Mouse (Mus musculus): ENCODE results near the gene Bpifa6. TPM values are rescaled to one million over a fixed set of nuclear protein-coding genes. Genes with fewer than 3 reads are reported as not detected.

The Bpifa6 gene
- not detected in 2 replicates for polyA plus RNA-seq (2012; rRNA removed)

DNA sequence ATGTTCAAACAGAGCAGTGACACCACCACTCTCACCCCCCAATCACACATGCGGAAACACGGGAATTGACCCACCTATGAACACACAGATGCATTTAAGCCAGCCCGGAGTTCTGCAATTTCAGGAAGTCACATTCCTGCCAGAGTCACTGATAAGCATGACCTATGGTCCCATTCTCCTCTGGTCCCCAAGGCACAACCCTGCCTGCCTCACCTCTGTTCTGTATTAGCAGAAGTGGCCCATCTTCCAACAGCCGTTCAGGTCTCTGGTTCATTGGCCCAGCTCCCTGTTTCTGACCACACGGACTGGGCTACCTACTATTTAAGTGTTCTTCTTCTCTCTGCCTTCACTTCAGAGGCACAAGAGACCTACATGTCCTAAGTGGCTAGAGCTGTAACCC lies at the start of gene Bpifa6:
Bpifa6 (plus strand) TSS at position 364 of the 400 bp plus-strand sequence.

DNA sequence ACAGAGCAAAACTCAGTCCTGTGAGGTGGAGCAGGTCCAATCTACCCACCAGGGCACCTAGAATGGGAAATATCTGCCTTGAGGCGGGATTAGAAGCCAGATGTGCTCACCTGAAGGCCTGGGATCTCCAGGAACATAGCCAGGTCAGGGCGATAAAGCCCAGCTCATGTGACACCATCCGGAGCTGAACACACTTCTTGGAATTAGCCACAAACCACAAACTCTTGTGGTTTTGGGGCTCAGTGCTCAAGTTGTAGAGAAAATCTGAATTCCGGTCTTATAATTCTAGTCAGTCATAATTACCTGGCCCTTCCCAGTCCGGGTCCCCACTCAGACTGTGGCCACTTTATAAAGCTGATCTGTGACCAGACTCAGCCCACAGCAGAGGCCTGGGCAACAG lies 36.9 kb upstream of the Bpifa6 start, which contains the start of gene Bpifb4:
Bpifb4 (plus strand) TSS at position 370 of the 400 bp plus-strand sequence.

DNA sequence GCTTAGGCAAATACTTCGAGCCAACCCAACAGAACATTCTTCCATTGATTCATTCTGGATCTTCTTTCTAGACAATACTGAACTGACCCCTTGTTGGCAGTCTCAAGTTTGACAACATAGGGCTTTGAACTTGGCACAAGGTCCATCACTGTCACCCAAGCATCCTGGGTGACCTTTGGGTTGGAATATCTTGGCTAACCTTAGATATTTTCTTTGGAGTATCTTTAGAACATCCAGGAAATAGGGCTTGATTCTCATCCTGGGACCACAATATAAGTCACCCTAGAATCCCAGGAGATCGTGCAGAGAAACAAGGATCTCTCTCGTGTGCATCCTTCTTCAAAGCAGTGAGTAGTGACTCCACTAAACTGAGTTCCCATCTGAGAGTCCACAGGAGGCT lies 33.2 kb downstream of the Bpifa6 start, which contains the start of gene Bpifa2:
Bpifa2 (plus strand) TSS at position 301 of the 400 bp plus-strand sequence.

Other genes with a start within 250 kb of the Bpifa6 start
- gene Mapre1, start 233.7 kb upstream of the Bpifa6 start, polyA plus RNA-seq (2012; rRNA removed): 75.6 and 95.7 TPM in 2 replicates
- gene Efcab8, start 195.0 kb upstream of the Bpifa6 start, polyA plus RNA-seq (2012; rRNA removed): 0.09 and 0.14 TPM in 2 replicates
- not detected in 2 replicates for gene Sun5, start 103.9 kb upstream of the Bpifa6 start, polyA plus RNA-seq (2012; rRNA removed)
- 0.06 TPM in 1 of 2 replicates, not detected in the other for gene Bpifb2, start 99.9 kb upstream of the Bpifa6 start, polyA plus RNA-seq (2012; rRNA removed)
- not detected in 2 replicates for gene Bpifb6, start 74.6 kb upstream of the Bpifa6 start, polyA plus RNA-seq (2012; rRNA removed)
- gene Bpifb3, start 56.7 kb upstream of the Bpifa6 start, polyA plus RNA-seq (2012; rRNA removed): not detected in 2 replicates
- not detected in 2 replicates for gene Bpifb4, start 36.7 kb upstream of the Bpifa6 start, polyA plus RNA-seq (2012; rRNA removed)
- gene Bpifa2, start 33.3 kb downstream of the Bpifa6 start, polyA plus RNA-seq (2012; rRNA removed): not detected in 2 replicates
- not detected in 2 replicates for gene Bpifa3, start 155.4 kb downstream of the Bpifa6 start, polyA plus RNA-seq (2012; rRNA removed)
- 0.36 TPM in 1 of 2 replicates, not detected in the other for gene Bpifa1, start 167.9 kb downstream of the Bpifa6 start, polyA plus RNA-seq (2012; rRNA removed)
- not detected in 2 replicates for gene Bpifa5, start 187.7 kb downstream of the Bpifa6 start, polyA plus RNA-seq (2012; rRNA removed)
- gene Bpifb1, start 215.9 kb downstream of the Bpifa6 start, polyA plus RNA-seq (2012; rRNA removed): 0.06 and 0.07 TPM in 2 replicates
- gene Bpifb5, start 248.8 kb downstream of the Bpifa6 start, polyA plus RNA-seq (2012; rRNA removed): 0.25 and 0.26 TPM in 2 replicates

Data from central nervous system, embryonic 14 days (tissue).